Mouse (Mus musculus) testis, adult 2 months (tissue): ENCODE data around the gene Ephb4.

Experiments used
- CTCF ChIP-seq: fragments of 200-500 bp; IDR thresholded peaks from 2 replicates; pipeline ENCODE4 v1.5.1; 2012; ENCODE audit warnings: low read depth, mild to moderate bottlenecking, inconsistent platforms, low read length, moderate library complexity; ENCODE audit not compliant: control insufficient read depth, insufficient read depth, insufficient replicate concordance
- POLR2A ChIP-seq: fragments of 200-500 bp; IDR thresholded peaks from 2 replicates; pipeline ENCODE4 v1.6.1; 2012; ENCODE audit warnings: low read depth, mild to moderate bottlenecking, inconsistent platforms, low read length, moderate library complexity; ENCODE audit not compliant: control insufficient read depth

- no peak for TF ChIP-seq POLR2A
- no peak for TF ChIP-seq CTCF
These were observed 61.3 kb downstream of the Ephb4 start for GRCm38 (mm10) chr5:137411235-137411634.
